Mouse (Mus musculus) lung, postnatal 0 days (tissue): ENCODE measurements around the gene Chrd.

Experiments used
- CTCF ChIP-seq: IDR thresholded peaks from 2 replicates; pipeline ENCODE4 v1.5.1; 2016; ENCODE audit warnings: antibody characterized with exemption, mild to moderate bottlenecking
- EP300 ChIP-seq: IDR thresholded peaks from 2 replicates; pipeline ENCODE4 v1.6.1; 2016; ENCODE audit warnings: antibody characterized with exemption, mild to moderate bottlenecking, control low read depth

DNA sequence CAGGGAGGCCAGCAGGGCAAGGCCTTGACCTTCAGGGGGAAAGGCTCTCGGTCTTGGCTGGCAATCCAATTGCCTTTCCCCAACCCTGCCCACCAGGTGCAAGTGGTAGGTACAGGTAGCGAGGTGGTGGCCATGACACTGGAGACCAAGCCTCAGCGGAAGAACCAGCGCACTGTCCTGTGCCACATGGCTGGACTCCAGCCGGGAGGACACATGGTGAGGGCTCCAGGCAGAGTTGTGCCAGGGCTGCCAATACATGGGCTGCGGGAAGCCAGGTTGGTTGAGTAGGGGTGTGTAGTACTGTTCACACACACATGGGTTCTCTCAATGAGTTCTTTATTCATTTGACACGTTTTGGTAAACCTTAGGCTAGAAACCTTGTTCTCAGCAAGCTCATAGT is 3.2 kb downstream of the Chrd start:
- TF ChIP-seq CTCF (no peak), EP300 (no peak)
